Mouse (Mus musculus): ENCODE measurements around the gene Hif3a. TPM values are rescaled to one million over a fixed set of nuclear protein-coding genes. Genes with fewer than 3 reads are reported as not detected.

Hif3a gene
- polyA plus RNA-seq, 1 experiment from 2014 or later, result 43.3 TPM

GRCm38 (mm10) chr7:17027588-17028343, 34.5 kb downstream of the Hif3a start, which contains the start of gene Ppp5c:
Gene Ppp5c (minus strand): TSS chr7:17027924.
- Histone ChIP-seq H3K27ac (ENCODE audit: low read length) (peak within 1 kb of the TSS; percentile 88), H3K4me2 (ENCODE audit: low read depth, low read length) (peak within 1 kb of the TSS; percentile 80), H3K9ac (ENCODE audit: low read depth, low read length) (peak within 1 kb of the TSS; percentile 92), H3K36me3 (ENCODE audit: control insufficient read depth, insufficient read depth) (peaks cover 9% of the 10 kb centered on the region), H3K4me1 (ENCODE audit: control insufficient read depth, low read depth, low read length) (peaks cover 45% of the 10 kb centered on the region), H3K9me3 (replicated peaks; ENCODE audit: control insufficient read depth, low read length) (no peaks in the 10 kb centered on the region), H3K4me3 (ENCODE audit: low read depth, low read length) (peak within 1 kb of the TSS; percentile 89), H3K27me3 (ENCODE audit: control insufficient read depth, insufficient read depth, low read depth, low read length) (no peaks in the 10 kb centered on the region)
- ATAC-seq (ENCODE audit: low read depth), result peak; percentile 77
- WGBS (ENCODE audit: insufficient replicate concordance), result under 1% methylated on average over 56 of the region's 58 CpGs

DNA sequence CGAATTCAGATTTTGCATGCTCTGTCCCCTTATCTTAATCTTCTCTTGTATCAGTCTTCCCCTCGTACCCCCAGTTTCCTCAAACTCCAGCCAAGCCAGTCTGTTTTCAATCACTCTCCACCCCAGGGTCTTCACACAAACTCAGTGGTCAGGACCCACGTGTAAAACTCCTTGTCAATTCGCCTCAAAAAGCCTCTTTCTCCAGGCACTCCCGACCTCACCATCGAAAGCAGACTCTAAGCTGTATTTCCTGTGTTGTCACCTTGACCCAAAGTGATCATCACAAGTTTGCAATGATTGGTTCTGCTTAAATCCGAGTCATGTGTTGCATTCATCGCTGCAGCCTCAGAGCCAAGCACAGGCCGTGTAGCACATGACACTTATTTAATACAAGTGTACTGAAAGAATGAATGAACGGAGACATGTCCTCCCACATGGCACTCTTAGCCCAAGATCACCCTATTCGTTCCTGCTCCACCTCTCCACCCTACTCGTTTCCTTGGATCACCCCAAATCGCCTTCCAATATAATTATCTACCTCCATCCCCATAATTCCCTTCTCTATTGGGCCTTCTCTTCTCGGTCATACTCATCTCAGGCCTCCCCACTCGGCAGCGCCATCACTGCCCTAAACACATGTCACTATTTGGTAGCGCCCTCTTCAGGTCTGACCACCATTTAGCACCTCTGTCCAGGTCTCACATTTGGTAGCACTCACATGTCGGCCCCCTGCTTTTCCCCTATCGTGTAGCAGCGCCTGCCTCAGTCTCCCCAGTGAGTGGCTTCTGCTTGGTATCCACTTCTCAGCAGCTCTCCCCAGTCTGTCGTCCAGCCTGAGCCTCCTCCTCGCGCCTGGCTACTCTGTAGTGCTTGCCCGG, 35.3 kb downstream of the Hif3a start:
- peaks cover 7% of the 10 kb centered on the region for H3K36me3 ChIP-seq (ENCODE audit: control insufficient read depth, insufficient read depth)
- peak overlapping the region; percentile 89 for H3K4me3 ChIP-seq (ENCODE audit: low read depth, low read length)
- peak overlapping the region; percentile 92 for H3K9ac ChIP-seq (ENCODE audit: low read depth, low read length)
- H3K9me3 ChIP-seq (replicated peaks; ENCODE audit: control insufficient read depth, low read length), result no peaks in the 10 kb centered on the region
- ATAC-seq (ENCODE audit: low read depth), result peak; percentile 57
- 2% methylated on average over 24 of the region's 24 CpGs for WGBS (ENCODE audit: insufficient replicate concordance)
- H3K4me2 ChIP-seq (ENCODE audit: low read depth, low read length), result peak overlapping the region; percentile 80
- peaks cover 46% of the 10 kb centered on the region for H3K4me1 ChIP-seq (ENCODE audit: control insufficient read depth, low read depth, low read length)
- peak overlapping the region; percentile 88 for H3K27ac ChIP-seq (ENCODE audit: low read length)
- no peaks in the 10 kb centered on the region for H3K27me3 ChIP-seq (ENCODE audit: control insufficient read depth, insufficient read depth, low read depth, low read length)

DNA sequence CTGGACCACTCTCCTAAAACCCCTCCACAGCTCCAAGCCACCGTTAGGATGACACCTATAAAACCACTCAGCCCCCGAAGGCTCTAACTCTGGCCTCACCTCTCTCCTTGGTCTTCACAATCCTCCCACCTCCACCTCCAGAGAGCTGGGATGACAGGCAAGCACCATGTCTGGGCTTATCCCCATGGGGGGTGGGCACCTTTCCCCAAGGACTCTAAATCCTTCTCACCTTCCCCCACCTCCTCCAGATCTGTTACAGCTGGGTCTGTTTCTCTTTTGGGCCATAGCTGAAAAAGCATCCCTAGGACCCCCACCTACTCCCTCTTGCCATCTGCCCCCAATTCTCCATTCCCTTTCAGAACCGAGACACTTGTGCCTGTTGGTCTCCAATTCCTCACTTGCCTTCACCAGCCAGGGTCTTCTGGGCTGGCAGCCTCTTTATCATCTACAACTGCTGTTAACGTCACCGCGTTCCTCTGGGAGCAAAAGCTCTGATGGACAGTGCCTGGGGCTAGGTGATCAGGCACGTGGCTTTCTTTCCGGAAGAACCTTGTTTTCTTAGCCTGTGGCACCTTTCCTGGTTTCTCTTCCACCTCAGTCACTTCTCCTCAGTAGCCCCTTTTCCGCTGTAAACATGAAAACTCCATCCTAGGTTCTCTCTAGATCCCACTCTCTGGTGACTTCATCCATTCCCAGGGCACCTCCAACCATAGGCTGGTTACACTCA, 36.2 kb downstream of the Hif3a start:
- no peak for ATAC-seq (ENCODE audit: low read depth)
- Histone ChIP-seq H3K4me3 (ENCODE audit: low read depth, low read length) (peak overlapping the region; percentile 89), H3K4me1 (ENCODE audit: control insufficient read depth, low read depth, low read length) (peaks cover 46% of the 10 kb centered on the region), H3K36me3 (ENCODE audit: control insufficient read depth, insufficient read depth) (peaks cover 10% of the 10 kb centered on the region), H3K4me2 (ENCODE audit: low read depth, low read length) (peak overlapping the region; percentile 80), H3K9ac (ENCODE audit: low read depth, low read length) (peak overlapping the region; percentile 0; the same call in 1 of the 2 replicates), H3K27ac (ENCODE audit: low read length) (no peak overlapping the region), H3K27me3 (ENCODE audit: control insufficient read depth, insufficient read depth, low read depth, low read length) (no peaks in the 10 kb centered on the region), H3K9me3 (replicated peaks; ENCODE audit: control insufficient read depth, low read length) (no peaks in the 10 kb centered on the region)
- 52% methylated on average over 9 of the region's 9 CpGs for WGBS (ENCODE audit: insufficient replicate concordance)

- Histone ChIP-seq H3K4me1 (ENCODE audit: control insufficient read depth, low read depth, low read length) (peaks cover 46% of the 10 kb centered on the region), H3K27ac (ENCODE audit: low read length) (peak overlapping the region; percentile 45; the same call in 1 of the 2 replicates), H3K36me3 (ENCODE audit: control insufficient read depth, insufficient read depth) (peaks cover 12% of the 10 kb centered on the region), H3K4me2 (ENCODE audit: low read depth, low read length) (peak overlapping the region; percentile 80), H3K27me3 (ENCODE audit: control insufficient read depth, insufficient read depth, low read depth, low read length) (no peaks in the 10 kb centered on the region), H3K4me3 (ENCODE audit: low read depth, low read length) (no peak overlapping the region), H3K9ac (ENCODE audit: low read depth, low read length) (peak overlapping the region; percentile 22; the same call in 1 of the 2 replicates), H3K9me3 (replicated peaks; ENCODE audit: control insufficient read depth, low read length) (no peaks in the 10 kb centered on the region)
- WGBS (ENCODE audit: insufficient replicate concordance), result 22% methylated on average over 4 of the region's 4 CpGs
- ATAC-seq (ENCODE audit: low read depth), result no peak
Observed at GRCm38 (mm10) chr7:17025505-17025894, 36.7 kb downstream of the Hif3a start.

- no peaks in the 10 kb centered on the region for H3K27me3 ChIP-seq (ENCODE audit: control insufficient read depth, insufficient read depth, low read depth, low read length)
- no peak for ATAC-seq (ENCODE audit: low read depth)
- peaks cover 46% of the 10 kb centered on the region for H3K4me1 ChIP-seq (ENCODE audit: control insufficient read depth, low read depth, low read length)
- peak overlapping the region; percentile 45 for H3K27ac ChIP-seq (ENCODE audit: low read length)
- 55% methylated on average over 10 of the region's 10 CpGs for WGBS (ENCODE audit: insufficient replicate concordance)
- no peaks in the 10 kb centered on the region for H3K9me3 ChIP-seq (replicated peaks; ENCODE audit: control insufficient read depth, low read length)
- H3K36me3 ChIP-seq (ENCODE audit: control insufficient read depth, insufficient read depth), result peaks cover 12% of the 10 kb centered on the region
- H3K4me2 ChIP-seq (ENCODE audit: low read depth, low read length), result peak overlapping the region; percentile 15; the same call in 1 of the 2 replicates
- H3K9ac ChIP-seq (ENCODE audit: low read depth, low read length), result 0 out of 2 replicates have a peak overlapping the region, but pooled peaks have one; percentile 22
- H3K4me3 ChIP-seq (ENCODE audit: low read depth, low read length), result no peak overlapping the region
Observed at GRCm38 (mm10) chr7:17024814-17025504, 37.3 kb downstream of the Hif3a start.

DNA sequence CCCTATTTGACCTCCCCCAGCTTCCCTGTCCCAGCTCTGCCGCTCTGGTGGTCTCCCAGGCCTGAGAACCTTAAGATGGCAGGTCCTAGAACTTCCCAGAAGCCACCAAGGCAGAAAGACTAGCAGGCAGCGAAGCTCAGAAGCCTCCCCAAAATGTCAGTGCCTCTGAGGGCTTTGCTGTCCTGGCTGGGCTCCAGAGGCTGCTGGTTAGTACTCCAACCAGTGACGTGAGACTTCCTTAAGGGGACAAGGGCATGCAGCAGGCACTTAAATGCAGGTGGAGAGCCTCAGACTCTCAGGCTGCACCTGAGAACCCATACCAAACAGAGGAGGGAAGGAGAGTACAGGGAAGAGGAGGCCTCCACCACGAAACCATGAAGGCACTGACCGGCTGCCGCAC, 38.1 kb downstream of the Hif3a start:
- H3K27ac ChIP-seq (ENCODE audit: low read length), result peak overlapping the region; percentile 45; the same call in 1 of the 2 replicates
- no peaks in the 10 kb centered on the region for H3K9me3 ChIP-seq (replicated peaks; ENCODE audit: control insufficient read depth, low read length)
- H3K4me1 ChIP-seq (ENCODE audit: control insufficient read depth, low read depth, low read length), result peaks cover 49% of the 10 kb centered on the region
- ATAC-seq (ENCODE audit: low read depth), result no peak
- peaks cover 17% of the 10 kb centered on the region for H3K36me3 ChIP-seq (ENCODE audit: control insufficient read depth, insufficient read depth)
- peak overlapping the region; percentile 18; the same call in 1 of the 2 replicates for H3K9ac ChIP-seq (ENCODE audit: low read depth, low read length)
- H3K4me2 ChIP-seq (ENCODE audit: low read depth, low read length), result peak overlapping the region; percentile 28
- no peak overlapping the region for H3K4me3 ChIP-seq (ENCODE audit: low read depth, low read length)
- 72% methylated on average over 6 of the region's 6 CpGs for WGBS (ENCODE audit: insufficient replicate concordance)
- no peaks in the 10 kb centered on the region for H3K27me3 ChIP-seq (ENCODE audit: control insufficient read depth, insufficient read depth, low read depth, low read length)

DNA sequence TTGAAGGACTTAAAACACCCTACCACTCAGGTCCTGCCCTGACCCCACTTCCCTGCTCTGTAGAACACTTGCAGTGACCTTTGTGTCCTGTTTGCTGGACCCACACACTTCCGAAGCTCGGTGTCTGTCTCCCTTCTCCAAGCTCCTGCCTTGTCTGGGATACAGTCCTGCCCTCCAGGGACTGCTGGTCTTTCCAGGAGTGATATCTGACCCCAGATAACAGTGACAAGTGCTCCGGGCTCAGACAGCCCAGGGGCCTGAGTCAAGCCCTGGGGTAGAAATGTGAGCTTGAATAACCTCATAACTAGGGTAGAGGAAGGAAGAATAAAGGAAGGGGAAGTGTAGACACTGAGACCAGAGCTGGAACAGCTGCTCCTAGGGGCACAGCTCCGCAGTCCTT, 38.5 kb downstream of the Hif3a start:
- Histone ChIP-seq H3K4me3 (ENCODE audit: low read depth, low read length) (no peak overlapping the region), H3K27ac (ENCODE audit: low read length) (peak overlapping the region; percentile 45; the same call in 1 of the 2 replicates), H3K4me2 (ENCODE audit: low read depth, low read length) (peak overlapping the region; percentile 28), H3K36me3 (ENCODE audit: control insufficient read depth, insufficient read depth) (peaks cover 17% of the 10 kb centered on the region), H3K9ac (ENCODE audit: low read depth, low read length) (peak overlapping the region; percentile 17; the same call in 1 of the 2 replicates), H3K27me3 (ENCODE audit: control insufficient read depth, insufficient read depth, low read depth, low read length) (no peaks in the 10 kb centered on the region), H3K4me1 (ENCODE audit: control insufficient read depth, low read depth, low read length) (peaks cover 49% of the 10 kb centered on the region), H3K9me3 (replicated peaks; ENCODE audit: control insufficient read depth, low read length) (no peaks in the 10 kb centered on the region)
- no peak for ATAC-seq (ENCODE audit: low read depth)
- WGBS (ENCODE audit: insufficient replicate concordance), result 42% methylated on average over 4 of the region's 4 CpGs

DNA sequence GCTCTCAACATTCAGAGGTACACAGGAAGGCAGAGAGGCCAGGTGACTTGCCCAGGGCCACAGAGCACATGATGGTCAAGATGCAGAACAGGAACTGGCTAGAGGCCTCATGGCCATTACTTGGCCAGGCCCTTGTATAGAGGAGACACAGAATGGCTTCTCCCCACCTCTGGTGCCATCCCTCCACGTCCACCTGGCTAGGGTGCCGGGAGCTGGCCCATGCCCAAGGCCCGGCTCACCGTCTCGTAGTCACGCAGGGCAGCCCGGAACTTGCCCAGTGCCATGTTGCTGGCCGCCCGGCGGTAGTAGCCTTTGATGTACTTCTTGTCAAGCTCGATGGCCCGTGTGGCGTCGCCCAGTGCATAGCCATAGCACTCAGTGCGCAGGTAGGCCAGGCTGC, 40.1 kb downstream of the Hif3a start:
- Histone ChIP-seq H3K4me3 (ENCODE audit: low read depth, low read length) (no peak overlapping the region), H3K4me2 (ENCODE audit: low read depth, low read length) (no peak overlapping the region), H3K4me1 (ENCODE audit: control insufficient read depth, low read depth, low read length) (peaks cover 51% of the 10 kb centered on the region), H3K27ac (ENCODE audit: low read length) (no peak overlapping the region), H3K27me3 (ENCODE audit: control insufficient read depth, insufficient read depth, low read depth, low read length) (no peaks in the 10 kb centered on the region), H3K9me3 (replicated peaks; ENCODE audit: control insufficient read depth, low read length) (no peaks in the 10 kb centered on the region), H3K9ac (ENCODE audit: low read depth, low read length) (no peak overlapping the region), H3K36me3 (ENCODE audit: control insufficient read depth, insufficient read depth) (peaks cover 17% of the 10 kb centered on the region)
- ATAC-seq (ENCODE audit: low read depth), result no peak
- 86% methylated on average over 15 of the region's 15 CpGs for WGBS (ENCODE audit: insufficient replicate concordance)

All from liver, embryonic 16.5 days (tissue).